Mouse (Mus musculus) stomach, postnatal 0 days (tissue): ENCODE measurements around the gene Sema4b.

Experiments
- CTCF ChIP-seq: IDR thresholded peaks from 2 replicates; pipeline ENCODE4 v1.5.1; 2016; ENCODE audit warnings: antibody characterized with exemption, low read depth, mild to moderate bottlenecking, moderate library complexity
- EP300 ChIP-seq: optimal IDR thresholded peaks from 2 replicates; pipeline ENCODE3; 2016; ENCODE audit warnings: antibody characterized with exemption

- TF ChIP-seq CTCF (no peak), EP300 (no peak)
Measured at GRCm38 (mm10) chr7:80182139-80182538, 4.5 kb upstream of the Sema4b start.
